Comparison of ENCODE assay signal across 11 mouse cellular contexts in genomic region chr17:35438395-35438794, GRCm38 (mm10). TPM values are rescaled to one million over a fixed set of nuclear protein-coding genes. Genes with fewer than 3 reads are reported as not detected.
DNase-seq lines count a peak whose midpoint lies in the region; ATAC-seq and TF ChIP-seq lines count a peak whose summit lies in the region.
"Not testable (repeated sequence)": the region's sequence is repeated elsewhere in the genome, so short reads cannot be mapped to it uniquely, and the experiment has no call there.
"Had no signal": no experiment of that assay in that cellular context is flagged by ENCODE, and none has a peak within 500 bp of the region (broad histone marks: within the 10 kb centered on the region; RNA-seq: fewer than 3 reads in every experiment).

No protein-coding gene starts in this region.

- not testable (repeated sequence) for H3K4me3 ChIP-seq in heart, embryonic 10.5 days; kidney, embryonic 15.5 days (replicated peaks); midbrain, embryonic 11.5 days (ENCODE audit: low read depth, low read length); neural tube, embryonic 12.5 days
- peak overlapping the region; percentile 38; the same call in 1 of the 2 replicates for H3K4me3 ChIP-seq in hindbrain, embryonic 14.5 days (replicated peaks; ENCODE audit: low read length)
- H3K4me3 ChIP-seq in stomach, postnatal 0 days (ENCODE audit: low read depth, low read length), result 0 out of 2 replicates have a peak overlapping the region, but pooled peaks have one; percentile 41

- not testable (repeated sequence) for H3K4me1 ChIP-seq in heart, embryonic 10.5 days; hindbrain, embryonic 14.5 days (replicated peaks; ENCODE audit: control insufficient read depth, insufficient read depth, low read length); kidney, embryonic 15.5 days; midbrain, embryonic 11.5 days (ENCODE audit: control insufficient read depth, insufficient read depth, low read length); neural tube, embryonic 12.5 days; stomach, postnatal 0 days (replicated peaks; ENCODE audit: control insufficient read depth, insufficient read depth)

- not testable (repeated sequence) for TF ChIP-seq EP300 in stomach, postnatal 0 days (optimal IDR thresholded peaks at IDR 0.05)

- H3K9ac ChIP-seq in hindbrain, embryonic 14.5 days; kidney, embryonic 15.5 days; midbrain, embryonic 11.5 days (ENCODE audit: low read length); neural tube, embryonic 12.5 days; stomach, postnatal 0 days (ENCODE audit: low read length): not testable (repeated sequence)

- H3K36me3 ChIP-seq in heart, embryonic 10.5 days; hindbrain, embryonic 14.5 days (replicated peaks; ENCODE audit: control insufficient read depth, insufficient read depth); kidney, embryonic 15.5 days; midbrain, embryonic 11.5 days (ENCODE audit: control insufficient read depth, insufficient read depth, low read length); neural tube, embryonic 12.5 days; stomach, postnatal 0 days (ENCODE audit: control insufficient read depth, insufficient read depth, low read length): not testable (repeated sequence)

- H3K9me3 ChIP-seq in heart, embryonic 10.5 days; hindbrain, embryonic 14.5 days (ENCODE audit: control insufficient read depth, low read length); kidney, embryonic 15.5 days (replicated peaks); midbrain, embryonic 11.5 days (ENCODE audit: control insufficient read depth, low read length); neural tube, embryonic 12.5 days; stomach, postnatal 0 days (ENCODE audit: control insufficient read depth, low read length): not testable (repeated sequence)

- not testable (repeated sequence) for TF ChIP-seq CTCF in stomach, postnatal 0 days (IDR thresholded peaks at IDR 0.05; ENCODE audit: low read depth)

- H3K27ac ChIP-seq in heart, embryonic 10.5 days; hindbrain, embryonic 14.5 days; kidney, embryonic 15.5 days; midbrain, embryonic 11.5 days (ENCODE audit: low read depth, low read length); neural tube, embryonic 12.5 days; stomach, postnatal 0 days (replicated peaks): not testable (repeated sequence)

- DNase-seq in CD4-positive helper T cell, adult 2 months (ENCODE audit: low read depth, low spot score), result peak; percentile 28
- peak; percentile 9 for DNase-seq in ES-CJ7 (ENCODE audit: low read depth, low spot score)
- peak; percentile 38 for DNase-seq in heart, embryonic 10.5 days (ENCODE audit: low spot score)
- DNase-seq in hindbrain, embryonic 14.5 days (ENCODE audit: low spot score); stomach, postnatal 0 days (ENCODE audit: low spot score): not testable (repeated sequence)
- peak; percentile 72 for DNase-seq in midbrain, embryonic 11.5 days (ENCODE audit: low spot score, missing footprints)

- ATAC-seq in hindbrain, embryonic 14.5 days (ENCODE audit: low FRiP score); kidney, embryonic 15.5 days (replicated peaks; ENCODE audit: low FRiP score); midbrain, embryonic 11.5 days (ENCODE audit: low FRiP score); neural tube, embryonic 12.5 days (ENCODE audit: low FRiP score, low read depth): not testable (repeated sequence)
- ATAC-seq in stomach, postnatal 0 days (ENCODE audit: low FRiP score, low TSS enrichment), result 0 out of 2 replicates have a peak, but pooled peaks have one; percentile 3

- peak overlapping the region; percentile 87; the same call in 1 of the 2 replicates for H3K4me2 ChIP-seq in hindbrain, embryonic 14.5 days (replicated peaks)
- H3K4me2 ChIP-seq in kidney, embryonic 15.5 days, result 0 out of 2 replicates have a peak overlapping the region, but pooled peaks have one; percentile 99
- not testable (repeated sequence) for H3K4me2 ChIP-seq in midbrain, embryonic 11.5 days; stomach, postnatal 0 days (replicated peaks; ENCODE audit: low read depth)
- H3K4me2 ChIP-seq in neural tube, embryonic 12.5 days (replicated peaks), result peak overlapping the region; percentile 77; the same call in 1 of the 2 replicates

- H3K27me3 ChIP-seq in heart, embryonic 10.5 days (ENCODE audit: insufficient read depth, poor library complexity, severe bottlenecking), result peaks cover 53% of the 10 kb centered on the region
- H3K27me3 ChIP-seq in hindbrain, embryonic 14.5 days (ENCODE audit: control insufficient read depth, insufficient read depth, low read length); midbrain, embryonic 11.5 days (ENCODE audit: control insufficient read depth, insufficient read depth, low read length); neural tube, embryonic 12.5 days (replicated peaks); stomach, postnatal 0 days (ENCODE audit: control insufficient read depth, insufficient read depth, low read length): not testable (repeated sequence)
- peaks cover 16% of the 10 kb centered on the region for H3K27me3 ChIP-seq in kidney, embryonic 15.5 days

- WGBS in heart, embryonic 10.5 days, result 74% methylated on average over 3 of the region's 3 CpGs
- 74% methylated on average over 1 of the region's 3 CpGs for WGBS in hindbrain, embryonic 14.5 days
- whole genome bisulfite sequencing in kidney, embryonic 15.5 days, result 80% methylated on average over 2 of the region's 3 CpGs
- 85% methylated on average over 2 of the region's 3 CpGs for WGBS in midbrain, embryonic 11.5 days
- WGBS in neural tube, embryonic 12.5 days, result 86% methylated on average over 2 of the region's 3 CpGs
- WGBS in stomach, postnatal 0 days, result 76% methylated on average over 1 of the region's 3 CpGs

RNA-seq across cellular contexts. Expression of gene H2-Q7, which starts 0.6 kb away (rescaled TPM):
- 2.2 and 12.2 TPM in 2 replicates for polyA plus RNA-seq in heart, embryonic 10.5 days (2016; fragmentation: Nextera tagmentation; extraction: Ambion mirVana)
- 2.8 and 2.9 TPM in 2 replicates for polyA plus RNA-seq in hindbrain, embryonic 14.5 days (2014; fragmentation: Nextera tagmentation; extraction: Ambion mirVana)
- polyA plus RNA-seq in kidney, embryonic 15.5 days (2015; fragmentation: Nextera tagmentation; extraction: Ambion mirVana), result 12.7 and 13.9 TPM in 2 replicates
- 9.3 and 10.0 TPM in 2 replicates for polyA plus RNA-seq in midbrain, embryonic 11.5 days (2014; fragmentation: Nextera tagmentation; extraction: Ambion mirVana)
- polyA plus RNA-seq in neural tube, embryonic 12.5 days (2016; fragmentation: Nextera tagmentation; extraction: Ambion mirVana), result 6.5 and 6.8 TPM in 2 replicates
- polyA plus RNA-seq in stomach, postnatal 0 days (2015; fragmentation: Nextera tagmentation; extraction: Ambion mirVana), result 0.96 and 1.2 TPM in 2 replicates

RNA-seq across cellular contexts. Expression of gene H2-Q6, which starts 13.7 kb away (rescaled TPM):
- 0.17 and 4.9 TPM in 2 replicates for polyA plus RNA-seq in heart, embryonic 10.5 days (2016; fragmentation: Nextera tagmentation; extraction: Ambion mirVana)
- polyA plus RNA-seq in hindbrain, embryonic 14.5 days (2014; fragmentation: Nextera tagmentation; extraction: Ambion mirVana), result 0.44 and 0.71 TPM in 2 replicates
- polyA plus RNA-seq in kidney, embryonic 15.5 days (2015; fragmentation: Nextera tagmentation; extraction: Ambion mirVana), result 3.0 and 5.2 TPM in 2 replicates
- polyA plus RNA-seq in midbrain, embryonic 11.5 days (2014; fragmentation: Nextera tagmentation; extraction: Ambion mirVana), result 0.33 and 0.93 TPM in 2 replicates
- 0.48 and 0.64 TPM in 2 replicates for polyA plus RNA-seq in neural tube, embryonic 12.5 days (2016; fragmentation: Nextera tagmentation; extraction: Ambion mirVana)
- 0.22 and 0.35 TPM in 2 replicates for polyA plus RNA-seq in stomach, postnatal 0 days (2015; fragmentation: Nextera tagmentation; extraction: Ambion mirVana)
- polyA plus RNA-seq: C2C12, myocyte had no signal

RNA-seq across cellular contexts. Expression of gene H2-Q10, which starts 31.5 kb away (rescaled TPM):
- polyA plus RNA-seq in heart, embryonic 10.5 days (2016; fragmentation: Nextera tagmentation; extraction: Ambion mirVana), result 0.25 and 4.7 TPM in 2 replicates
- polyA plus RNA-seq in hindbrain, embryonic 14.5 days (2014; fragmentation: Nextera tagmentation; extraction: Ambion mirVana), result not detected in 2 replicates
- polyA plus RNA-seq in kidney, embryonic 15.5 days (2015; fragmentation: Nextera tagmentation; extraction: Ambion mirVana), result 2.0 and 4.7 TPM in 2 replicates
- polyA plus RNA-seq in midbrain, embryonic 11.5 days (2014; fragmentation: Nextera tagmentation; extraction: Ambion mirVana), result 0.11 and 0.12 TPM in 2 replicates
- polyA plus RNA-seq in neural tube, embryonic 12.5 days (2016; fragmentation: Nextera tagmentation; extraction: Ambion mirVana), result 0.18 and 0.27 TPM in 2 replicates
- polyA plus RNA-seq in stomach, postnatal 0 days (2015; fragmentation: Nextera tagmentation; extraction: Ambion mirVana), result 0.99 and 1.4 TPM in 2 replicates
- polyA plus RNA-seq: G1E had no signal

RNA-seq across cellular contexts. Expression of gene H2-Q4, which starts 59.0 kb away (rescaled TPM):
- polyA plus RNA-seq in heart, embryonic 10.5 days (2016; fragmentation: Nextera tagmentation; extraction: Ambion mirVana), result 1.8 and 2.1 TPM in 2 replicates
- 0.59 and 0.74 TPM in 2 replicates for polyA plus RNA-seq in hindbrain, embryonic 14.5 days (2014; fragmentation: Nextera tagmentation; extraction: Ambion mirVana)
- polyA plus RNA-seq in kidney, embryonic 15.5 days (2015; fragmentation: Nextera tagmentation; extraction: Ambion mirVana), result 4.0 and 4.1 TPM in 2 replicates
- polyA plus RNA-seq in midbrain, embryonic 11.5 days (2014; fragmentation: Nextera tagmentation; extraction: Ambion mirVana), result 1.9 and 2.5 TPM in 2 replicates
- polyA plus RNA-seq in neural tube, embryonic 12.5 days (2016; fragmentation: Nextera tagmentation; extraction: Ambion mirVana), result 2.7 and 3.2 TPM in 2 replicates
- 2.7 and 3.3 TPM in 2 replicates for polyA plus RNA-seq in stomach, postnatal 0 days (2015; fragmentation: Nextera tagmentation; extraction: Ambion mirVana)
- polyA plus RNA-seq: G1E had no signal
